Mouse (Mus musculus): ENCODE results near the gene Magi1.

- no peak for TF ChIP-seq POLR2A (IDR thresholded peaks at IDR 0.05; ENCODE audit: extremely low read depth, insufficient read depth, low read length)
- no peak for TF ChIP-seq CTCF (IDR thresholded peaks at IDR 0.05; ENCODE audit: low read depth, low read length)
Measured at GRCm38 (mm10) chr6:94008577-94008976, 275.1 kb downstream of the Magi1 start.
